Mouse (Mus musculus) lung, adult 2 months (tissue): ENCODE measurements around the gene Fry. TPM values are rescaled to one million over a fixed set of nuclear protein-coding genes. Genes with fewer than 3 reads are reported as not detected.
"Not testable (repeated sequence)": the region's sequence is repeated elsewhere in the genome, so short reads cannot be mapped to it uniquely, and the experiment has no call there.

Experiments used
- DNase-seq: peaks from one replicate; pipeline ENCODE4 v3.0.0; 2022
- H3K4me1 ChIP-seq: fragments of 200-500 bp; 2 replicates; pipeline ENCODE4 v1.6.1; 2011; ENCODE audit warnings: low read length; ENCODE audit not compliant: control insufficient read depth, insufficient read depth
- H3K4me3 ChIP-seq: fragments of 200-500 bp; replicated peaks from 2 replicates; pipeline ENCODE3; 2011; ENCODE audit warnings: low read depth, mild to moderate bottlenecking, control low read depth, low read length; ENCODE audit errors: extremely low read depth
- CTCF ChIP-seq: fragments of 200-500 bp; IDR thresholded peaks from 2 replicates; pipeline ENCODE4 v1.5.1; 2011; ENCODE audit warnings: mild to moderate bottlenecking, low read length, control low read depth; ENCODE audit not compliant: insufficient read depth
- POLR2A ChIP-seq: fragments of 200-500 bp; IDR thresholded peaks from 2 replicates; pipeline ENCODE4 v1.6.1; 2011; ENCODE audit warnings: low read depth, mild to moderate bottlenecking, control low read depth, low read length, borderline replicate concordance; ENCODE audit errors: extremely low read depth
- WGBS: fragments of 180-500 bp; shearing (Covaris S2); methylation state at CpG from one replicate; pipeline ENCODE4 v1.1.7; 2018; 5-methylcytosine and 5-hydroxymethylcytosine counted together
- polyA plus RNA-seq: library from polyadenylated mRNA; depleted of rRNA; stranded (reverse); fragments of >200 nt; gene quantifications from 2 replicates; pipeline ENCODE4 v1.2.3, GENCODE M21; 2012

Fry gene
- polyA plus RNA-seq, 1 experiment, result 39.3 TPM

DNA sequence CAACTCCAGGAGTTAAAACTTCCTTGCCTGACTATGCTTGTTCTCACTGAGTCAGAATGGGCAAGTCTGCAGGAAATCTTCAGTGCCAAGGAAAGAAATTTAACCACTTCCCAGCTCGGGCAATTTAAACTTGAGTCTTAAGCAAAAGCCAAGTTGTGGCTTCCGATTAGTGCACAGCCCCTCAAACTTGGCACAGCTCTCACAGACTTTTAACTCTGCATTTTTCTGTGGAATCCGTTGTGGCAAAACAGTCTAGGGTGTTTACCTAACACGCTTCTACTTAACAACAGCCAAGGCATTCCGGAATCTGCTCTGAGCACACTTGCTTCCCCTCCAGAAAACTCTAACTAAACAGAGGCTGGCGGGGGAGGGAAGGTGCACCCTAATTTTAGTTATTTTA lies 346.8 kb downstream of the Fry start:
- 9% methylated on average over 6 of the region's 6 CpGs for WGBS
- Histone ChIP-seq H3K4me3 (no peak overlapping the region), H3K4me1 (peaks cover 17% of the 10 kb centered on the region)
- no peak for TF ChIP-seq CTCF
- TF ChIP-seq POLR2A, result no peak
- no peak for DNase-seq

DNA sequence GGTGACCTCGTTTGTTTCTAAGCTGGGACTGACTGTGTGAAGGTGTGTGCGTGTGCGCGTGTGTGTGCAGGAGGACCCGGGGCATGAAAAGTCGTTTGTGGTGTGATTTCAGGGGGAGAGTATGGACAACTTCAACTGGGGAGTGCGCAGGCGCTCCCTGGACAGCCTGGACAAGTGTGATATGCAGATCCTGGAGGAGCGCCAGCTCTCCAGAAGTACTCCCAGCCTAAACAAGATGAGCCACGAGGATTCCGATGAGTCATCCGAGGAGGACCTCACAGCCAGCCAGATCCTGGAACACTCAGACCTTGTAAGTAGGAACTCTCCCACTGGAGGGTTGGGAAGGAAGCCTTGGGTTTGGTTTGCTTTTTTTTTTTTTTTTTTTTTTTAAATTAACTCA lies 347.7 kb downstream of the Fry start:
- Histone ChIP-seq H3K4me3 (peak overlapping the region; percentile 12), H3K4me1 (peaks cover 17% of the 10 kb centered on the region)
- 9% methylated on average over 12 of the region's 12 CpGs for WGBS
- DNase-seq, result peak; percentile 78
- peak; percentile 27; the same call in 1 of the 2 replicates for TF ChIP-seq POLR2A
- TF ChIP-seq CTCF, result no peak

DNA sequence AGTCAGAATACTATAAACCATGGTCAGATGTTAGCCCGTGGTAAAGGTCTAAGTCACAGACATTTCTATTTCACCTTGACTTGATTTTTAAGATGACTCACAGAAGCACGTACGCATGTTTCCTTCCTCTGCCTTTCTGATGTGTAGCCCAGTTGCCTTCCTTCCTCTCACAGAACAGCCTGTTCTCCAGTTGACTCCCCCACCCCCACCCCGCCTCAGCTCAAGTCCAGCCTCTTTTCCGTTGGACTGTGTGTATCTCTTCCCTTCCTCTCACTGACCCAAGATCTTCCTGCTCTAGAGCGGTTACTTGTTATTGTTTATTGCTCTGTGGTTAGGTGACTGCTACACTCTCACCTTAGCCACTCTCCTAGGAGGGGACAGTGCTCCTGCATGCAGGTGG lies 350.0 kb downstream of the Fry start:
- no peak for DNase-seq
- no peak for TF ChIP-seq CTCF
- no peak for TF ChIP-seq POLR2A
- 39% methylated on average over 6 of the region's 6 CpGs for WGBS
- peaks cover 15% of the 10 kb centered on the region for H3K4me1 ChIP-seq
- no peak overlapping the region for H3K4me3 ChIP-seq

DNA sequence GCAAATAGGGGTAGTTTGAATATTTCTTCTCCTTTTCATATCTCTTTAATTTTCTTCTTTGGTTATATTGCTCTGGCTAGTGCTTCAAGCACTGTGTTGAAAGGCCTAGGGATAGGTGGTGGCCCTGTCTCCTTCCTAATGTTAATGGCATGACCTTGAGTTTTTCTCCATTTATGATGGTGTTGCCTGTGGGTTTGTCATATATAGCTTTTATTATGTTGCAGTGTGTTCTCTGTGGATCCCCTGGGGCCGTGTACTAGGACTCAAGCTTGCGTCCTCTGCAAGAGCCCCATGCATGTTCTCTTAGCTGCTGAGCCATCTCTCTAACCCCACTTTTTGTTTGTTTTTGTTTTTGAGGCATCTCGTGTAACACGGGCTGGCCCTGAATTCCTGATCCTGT lies 358.9 kb downstream of the Fry start:
- 69% methylated on average over 4 of the region's 4 CpGs for WGBS

DNA sequence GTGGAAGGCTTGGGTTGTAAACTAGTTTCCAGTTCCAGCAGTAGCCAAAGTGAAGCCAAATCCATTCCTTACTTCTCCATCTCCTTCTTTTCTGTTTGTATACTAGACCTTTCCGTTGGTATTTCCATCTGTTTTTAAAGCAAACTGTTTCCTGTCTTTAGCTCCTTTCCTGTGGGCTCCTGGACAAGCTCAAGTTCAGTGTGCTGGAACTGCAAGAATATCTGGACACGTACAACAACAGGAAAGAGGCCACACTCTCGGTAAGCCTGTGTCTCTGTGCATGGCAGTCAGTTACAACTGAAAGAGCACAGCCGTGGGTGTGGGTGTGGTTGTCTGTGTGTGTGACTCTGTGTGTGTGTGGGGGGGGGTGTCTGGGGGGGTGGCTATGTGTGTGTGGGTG lies 360.2 kb downstream of the Fry start:
- Histone ChIP-seq H3K4me3 (no peak overlapping the region), H3K4me1 (no peaks in the 10 kb centered on the region)
- no peak for DNase-seq
- TF ChIP-seq CTCF (no peak), POLR2A (no peak)
- 49% methylated on average over 4 of the region's 4 CpGs for WGBS

More for the DNA sequence above, 358.9 kb downstream of the Fry start:
- TF ChIP-seq CTCF (no peak), POLR2A (no peak)
- Histone ChIP-seq H3K4me1 (no peaks in the 10 kb centered on the region), H3K4me3 (no peak overlapping the region)
- DNase-seq, result no peak

DNA sequence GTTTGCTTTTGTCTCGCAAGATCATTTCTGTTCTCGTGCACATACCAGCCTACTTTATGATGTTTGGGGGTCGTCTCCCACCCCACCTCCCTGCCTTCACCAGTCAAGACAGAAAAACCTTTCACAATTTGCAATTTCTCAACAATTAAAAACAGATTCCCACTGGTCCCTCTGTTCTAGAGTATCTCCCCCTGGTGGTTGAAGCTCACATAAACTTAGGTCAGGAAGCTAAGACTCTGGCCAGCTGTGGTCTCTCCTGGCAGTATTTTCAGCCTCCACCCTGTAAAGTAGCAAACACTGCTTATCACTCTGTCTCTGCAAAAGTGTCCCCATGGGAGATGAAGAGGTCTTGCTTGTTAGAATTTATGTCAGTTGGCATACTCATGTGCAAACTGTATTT lies 366.8 kb downstream of the Fry start:
- WGBS, result 46% methylated on average over 3 of the region's 3 CpGs
- H3K4me3 ChIP-seq, result no peak overlapping the region
- TF ChIP-seq POLR2A (no peak), CTCF (no peak)
- no peak for DNase-seq
- no peaks in the 10 kb centered on the region; the same call in 1 of the 2 replicates for H3K4me1 ChIP-seq

DNA sequence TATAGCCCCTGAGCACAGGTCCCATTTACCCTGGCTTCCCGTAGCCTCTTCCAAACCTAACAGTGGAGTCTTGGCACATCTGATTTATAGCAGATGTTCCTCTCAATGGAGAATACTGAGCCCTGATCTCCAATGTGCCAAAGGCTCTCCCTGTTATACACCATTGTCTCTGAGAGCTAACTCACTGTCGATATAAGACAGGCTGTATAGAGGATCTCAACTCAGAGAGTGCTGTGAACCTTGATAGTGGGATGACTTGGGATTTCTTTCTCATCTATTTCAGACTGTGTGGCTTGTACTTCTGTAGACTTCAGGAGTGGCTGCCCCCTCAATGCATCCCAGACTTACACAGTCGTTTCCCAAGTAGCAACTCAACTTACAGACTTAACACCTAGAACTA lies 371.8 kb downstream of the Fry start:
- 78% methylated on average over 3 of the region's 3 CpGs for WGBS
- H3K4me3 ChIP-seq, result no peak overlapping the region
- no peaks in the 10 kb centered on the region; the same call in 1 of the 2 replicates for H3K4me1 ChIP-seq
- DNase-seq, result no peak
- TF ChIP-seq CTCF (no peak), POLR2A (no peak)

DNA sequence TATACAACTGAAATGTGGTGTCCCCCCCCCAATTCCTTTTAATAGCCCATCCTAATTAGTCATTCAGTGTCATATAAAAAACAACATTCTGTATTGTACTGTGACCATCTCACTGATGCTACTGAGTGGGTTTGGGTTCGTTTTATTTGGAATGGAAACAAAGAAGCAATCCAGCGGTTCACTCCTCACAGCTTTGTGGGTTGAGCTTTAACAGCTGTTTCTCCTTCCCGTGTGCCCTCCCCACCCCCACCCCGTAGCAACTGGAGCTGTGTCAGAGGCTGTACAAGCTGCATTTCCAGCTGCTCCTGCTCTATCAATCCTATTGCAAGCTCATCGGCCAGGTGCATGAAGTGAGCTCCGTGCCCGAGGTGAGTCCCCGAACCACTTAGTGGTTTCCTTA lies 372.4 kb downstream of the Fry start:
- Histone ChIP-seq H3K4me3 (no peak overlapping the region), H3K4me1 (no peaks in the 10 kb centered on the region)
- WGBS, result 59% methylated on average over 8 of the region's 8 CpGs
- no peak for DNase-seq
- no peak for TF ChIP-seq CTCF
- TF ChIP-seq POLR2A, result no peak

DNA sequence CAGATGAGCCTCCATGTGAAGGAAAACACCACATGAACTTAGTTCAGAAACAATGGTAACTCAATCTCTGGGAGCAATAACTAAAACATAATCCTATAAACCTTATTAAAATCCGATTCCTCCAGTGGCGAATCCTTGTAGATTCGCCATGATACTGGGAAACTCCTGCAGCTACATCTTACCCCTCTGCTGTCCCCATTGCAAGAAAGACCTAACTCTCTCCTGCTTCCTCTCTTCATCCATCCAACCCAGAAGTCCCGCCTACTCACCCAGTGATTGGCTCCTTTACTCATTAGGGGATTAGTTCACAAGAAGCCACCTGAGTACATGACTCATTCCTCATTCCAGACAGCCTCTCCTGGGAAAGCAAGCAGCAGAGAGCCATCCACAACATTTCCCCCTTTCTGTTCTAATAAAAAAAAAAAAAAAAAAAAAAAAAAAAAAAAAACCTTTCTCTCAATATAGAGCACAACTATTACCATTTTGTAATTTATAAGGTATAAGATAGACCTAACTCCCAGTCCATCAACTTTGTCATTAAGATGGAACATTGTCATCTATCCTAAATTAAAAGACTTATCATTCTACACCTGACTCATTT lies 373.2 kb downstream of the Fry start:
- not testable (repeated sequence) for DNase-seq, H3K4me1 ChIP-seq, H3K4me3 ChIP-seq
- 94% methylated on average over 4 of the region's 4 CpGs for WGBS

DNA sequence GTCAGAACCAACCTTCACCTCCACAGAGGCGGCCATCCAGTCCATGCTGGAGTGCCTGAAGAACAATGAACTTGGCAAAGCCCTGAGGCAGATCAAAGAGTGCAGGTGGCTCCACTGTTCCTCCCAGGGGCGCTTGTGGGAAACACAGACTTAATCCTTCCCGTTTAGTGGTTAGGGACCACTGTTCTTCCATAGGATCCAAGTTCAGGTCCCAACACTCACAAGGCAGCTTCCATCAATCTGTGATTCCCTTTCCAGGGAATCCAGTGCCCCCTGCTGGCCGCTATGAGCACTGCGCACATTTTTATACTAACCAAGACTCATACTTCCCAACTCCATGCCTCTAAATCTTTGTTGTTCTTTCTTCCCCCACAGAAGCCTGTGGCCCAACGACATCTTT lies 377.3 kb downstream of the Fry start:
- peak; percentile 64 for DNase-seq
- TF ChIP-seq CTCF, result peak; percentile 78
- no peak for TF ChIP-seq POLR2A
- WGBS, result 49% methylated on average over 6 of the region's 6 CpGs
- Histone ChIP-seq H3K4me3 (no peak overlapping the region), H3K4me1 (no peaks in the 10 kb centered on the region)
